Mouse (Mus musculus): ENCODE measurements around the gene Arsa. TPM values are rescaled to one million over a fixed set of nuclear protein-coding genes. Genes with fewer than 3 reads are reported as not detected.

Gene Arsa
- polyA plus RNA-seq, 1 experiment from 2014 or later: 32.0 TPM

GRCm38 (mm10) chr15:89429352-89430221, 47.6 kb downstream of the Arsa start, which contains the start of the genes C730034F03Rik, Gm44502 and Chkb:
Gene C730034F03Rik, plus strand, starts transcription at chr15:89429589.
Gene Gm44502, minus strand, starts transcription at chr15:89429696.
Gene Chkb, minus strand, starts transcription at chr15:89429908.
- TF ChIP-seq CTCF (IDR thresholded peaks at IDR 0.05; ENCODE audit: low read depth): no peak
- peak; percentile 93 for ATAC-seq
- no peaks in the 10 kb centered on the region for H3K9me3 ChIP-seq (ENCODE audit: control insufficient read depth)

GRCm38 (mm10) chr15:89428821-89429351, 48.3 kb downstream of the Arsa start:
- Histone ChIP-seq H3K4me3 (ENCODE audit: low read depth, low read length) (peak overlapping the region; percentile 82), H3K9me3 (ENCODE audit: control insufficient read depth) (no peaks in the 10 kb centered on the region), H3K4me1 (replicated peaks; ENCODE audit: control insufficient read depth, insufficient read depth, low read length) (peaks cover 8% of the 10 kb centered on the region; the same call in 1 of the 2 replicates), H3K27me3 (replicated peaks; ENCODE audit: control insufficient read depth, insufficient read depth, low read length) (no peaks in the 10 kb centered on the region), H3K9ac (ENCODE audit: low read depth, low read length) (peak overlapping the region; percentile 83), H3K36me3 (ENCODE audit: control insufficient read depth, insufficient read depth) (peaks cover 22% of the 10 kb centered on the region), H3K4me2 (replicated peaks; ENCODE audit: low read depth) (peak overlapping the region; percentile 94), H3K27ac (ENCODE audit: low read depth, low read length) (peak overlapping the region; percentile 99)
- WGBS: 3% methylated on average over 22 of the region's 22 CpGs
- no peak for TF ChIP-seq CTCF (IDR thresholded peaks at IDR 0.05; ENCODE audit: low read depth)
- peak; percentile 14 for ATAC-seq

More at GRCm38 (mm10) chr15:89429352-89430221, 47.6 kb downstream of the Arsa start, which contains the start of the genes C730034F03Rik, Gm44502 and Chkb:
- H3K27me3 ChIP-seq (replicated peaks; ENCODE audit: control insufficient read depth, insufficient read depth, low read length): no peaks in the 10 kb centered on the region
- H3K4me2 ChIP-seq (replicated peaks; ENCODE audit: low read depth): peak within 1 kb of the TSS; percentile 94
- WGBS: under 1% methylated on average over 70 of the region's 70 CpGs
- H3K9ac ChIP-seq (ENCODE audit: low read depth, low read length): peak within 1 kb of the TSS; percentile 83
- H3K36me3 ChIP-seq (ENCODE audit: control insufficient read depth, insufficient read depth): peaks cover 22% of the 10 kb centered on the region
- peak within 1 kb of the TSS; percentile 82 for H3K4me3 ChIP-seq (ENCODE audit: low read depth, low read length)
- peaks cover 8% of the 10 kb centered on the region; the same call in 1 of the 2 replicates for H3K4me1 ChIP-seq (replicated peaks; ENCODE audit: control insufficient read depth, insufficient read depth, low read length)
- H3K27ac ChIP-seq (ENCODE audit: low read depth, low read length): peak within 1 kb of the TSS; percentile 99

- H3K9me3 ChIP-seq (ENCODE audit: control insufficient read depth): no peaks in the 10 kb centered on the region
- peak overlapping the region; percentile 82 for H3K4me3 ChIP-seq (ENCODE audit: low read depth, low read length)
- H3K4me1 ChIP-seq (replicated peaks; ENCODE audit: control insufficient read depth, insufficient read depth, low read length): peaks cover 8% of the 10 kb centered on the region; the same call in 1 of the 2 replicates
- 86% methylated on average over 19 of the region's 19 CpGs for WGBS
- TF ChIP-seq CTCF (IDR thresholded peaks at IDR 0.05; ENCODE audit: low read depth): no peak
- peak overlapping the region; percentile 94 for H3K4me2 ChIP-seq (replicated peaks; ENCODE audit: low read depth)
- peaks cover 29% of the 10 kb centered on the region for H3K36me3 ChIP-seq (ENCODE audit: control insufficient read depth, insufficient read depth)
- no peak for ATAC-seq
- H3K9ac ChIP-seq (ENCODE audit: low read depth, low read length): peak overlapping the region; percentile 83; the same call in 1 of the 2 replicates
- H3K27me3 ChIP-seq (replicated peaks; ENCODE audit: control insufficient read depth, insufficient read depth, low read length): no peaks in the 10 kb centered on the region
- H3K27ac ChIP-seq (ENCODE audit: low read depth, low read length): no peak overlapping the region
Measured at GRCm38 (mm10) chr15:89428136-89428790, 49.0 kb downstream of the Arsa start.

DNA sequence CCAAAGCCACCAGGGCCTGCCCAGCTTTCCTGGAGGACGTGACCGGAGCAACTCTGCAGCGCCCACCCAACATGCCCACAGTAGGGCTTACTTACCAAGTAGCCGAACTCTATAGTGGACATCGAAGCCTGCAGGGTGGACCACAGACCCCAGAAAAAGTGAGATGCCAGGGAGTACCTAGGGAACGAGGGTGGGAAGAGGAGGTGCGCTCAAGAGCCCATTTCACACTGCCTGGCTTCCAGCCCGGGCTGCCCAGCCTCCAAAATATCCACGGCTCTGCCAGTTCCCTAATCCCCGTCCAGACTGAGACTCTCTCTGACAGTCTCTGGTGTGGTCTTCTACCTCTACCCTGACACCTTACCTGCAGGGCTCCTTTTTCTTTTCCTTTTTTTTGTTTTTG, 50.5 kb downstream of the Arsa start:
- H3K9ac ChIP-seq (ENCODE audit: low read depth, low read length): no peak overlapping the region
- H3K27ac ChIP-seq (ENCODE audit: low read depth, low read length): no peak overlapping the region
- no peaks in the 10 kb centered on the region for H3K27me3 ChIP-seq (replicated peaks; ENCODE audit: control insufficient read depth, insufficient read depth, low read length)
- no peak overlapping the region for H3K4me3 ChIP-seq (ENCODE audit: low read depth, low read length)
- no peaks in the 10 kb centered on the region for H3K9me3 ChIP-seq (ENCODE audit: control insufficient read depth)
- WGBS: 97% methylated on average over 10 of the region's 10 CpGs
- ATAC-seq: no peak
- no peak overlapping the region for H3K4me2 ChIP-seq (replicated peaks; ENCODE audit: low read depth)
- H3K36me3 ChIP-seq (ENCODE audit: control insufficient read depth, insufficient read depth): peaks cover 29% of the 10 kb centered on the region
- TF ChIP-seq CTCF (IDR thresholded peaks at IDR 0.05; ENCODE audit: low read depth): no peak
- H3K4me1 ChIP-seq (replicated peaks; ENCODE audit: control insufficient read depth, insufficient read depth, low read length): peaks cover 8% of the 10 kb centered on the region; the same call in 1 of the 2 replicates

- no peak for TF ChIP-seq CTCF (IDR thresholded peaks at IDR 0.05; ENCODE audit: low read depth)
- Histone ChIP-seq H3K4me1 (replicated peaks; ENCODE audit: control insufficient read depth, insufficient read depth, low read length) (0 out of 2 replicates have a peak, but pooled peaks cover 8% of the 10 kb centered on the region), H3K27ac (ENCODE audit: low read depth, low read length) (no peak within 1 kb of the TSS), H3K9me3 (ENCODE audit: control insufficient read depth) (no peaks in the 10 kb centered on the region), H3K4me3 (ENCODE audit: low read depth, low read length) (no peak within 1 kb of the TSS), H3K9ac (ENCODE audit: low read depth, low read length) (no peak within 1 kb of the TSS), H3K36me3 (ENCODE audit: control insufficient read depth, insufficient read depth) (peaks cover 29% of the 10 kb centered on the region), H3K27me3 (replicated peaks; ENCODE audit: control insufficient read depth, insufficient read depth, low read length) (no peaks in the 10 kb centered on the region), H3K4me2 (replicated peaks; ENCODE audit: low read depth) (no peak within 1 kb of the TSS)
- no peak for ATAC-seq
- 48% methylated on average over 6 of the region's 6 CpGs for WGBS
Measured at GRCm38 (mm10) chr15:89425711-89426121, 51.5 kb downstream of the Arsa start, which contains the start of gene Cpt1b. Gene Cpt1b, minus strand, starts transcription at chr15:89425863.

All from intestine, postnatal 0 days (tissue).